Mouse (Mus musculus) forebrain, embryonic 10.5 days (tissue): ENCODE measurements at regions not wholly inside any gene's neighbourhood (a gene's known extent, or its start where the extent isn't known, plus 50 kb on each side); places are given as distances from the start of the nearest gene placed in this dataset.
A peak's percentile ranks its signal among the peaks of the same experiment; 100 is the strongest.

Source experiments
- DNase-seq: peaks from one replicate; pipeline ENCODE4 v3.0.0-alpha.2; 2017; ENCODE audit warnings: low spot score; ENCODE audit errors: extremely low spot score
- H3K27ac ChIP-seq: fragments of 300-500 bp; sonication (generic); 2 replicates; pipeline ENCODE4 v1.5.1; 2016; ENCODE audit warnings: mild to moderate bottlenecking
- H3K27me3 ChIP-seq: fragments of 300-500 bp; sonication (generic); 2 replicates; pipeline ENCODE4 v1.6.1; 2016; ENCODE audit warnings: mild to moderate bottlenecking; ENCODE audit not compliant: poor library complexity, severe bottlenecking
- H3K36me3 ChIP-seq: fragments of 300-500 bp; sonication (generic); replicated peaks from 2 replicates; pipeline ENCODE4 v1.6.1; 2016; ENCODE audit warnings: mild to moderate bottlenecking, moderate library complexity
- H3K4me1 ChIP-seq: fragments of 300-500 bp; sonication (generic); 2 replicates; pipeline ENCODE4 v1.6.1; 2016
- H3K4me3 ChIP-seq: fragments of 300-500 bp; sonication (generic); 2 replicates; pipeline ENCODE4 v1.5.1; 2016; ENCODE audit warnings: mild to moderate bottlenecking, moderate library complexity
- H3K9me3 ChIP-seq: fragments of 300-500 bp; sonication (generic); 2 replicates; pipeline ENCODE4 v1.6.1; 2016; ENCODE audit warnings: mild to moderate bottlenecking, moderate library complexity
- WGBS: fragments of 180-500 bp; shearing (Covaris S2); methylation state at CpG from one replicate; pipeline ENCODE4 v1.1.7; 2016; 5-methylcytosine and 5-hydroxymethylcytosine counted together

- DNase-seq, result no peak
- Histone ChIP-seq H3K4me1 (peaks cover 11% of the 10 kb centered on the region), H3K4me3 (no peak overlapping the region), H3K36me3 (no peaks in the 10 kb centered on the region), H3K27me3 (no peaks in the 10 kb centered on the region), H3K27ac (no peak overlapping the region), H3K9me3 (no peaks in the 10 kb centered on the region)
- WGBS, result 86% methylated on average over 10 of the region's 10 CpGs
These were observed 150.4 kb downstream of the Gm19410 start for GRCm38 (mm10) chr8:35915878-35916518.

- Histone ChIP-seq H3K27me3 (no peaks in the 10 kb centered on the region), H3K27ac (no peak overlapping the region), H3K4me3 (no peak overlapping the region), H3K4me1 (peaks cover 12% of the 10 kb centered on the region), H3K36me3 (no peaks in the 10 kb centered on the region), H3K9me3 (no peaks in the 10 kb centered on the region)
- WGBS, result 68% methylated on average over 3 of the region's 3 CpGs
- DNase-seq, result no peak
These were observed 152.0 kb downstream of the Gm19410 start for GRCm38 (mm10) chr8:35917573-35917972.

- no peaks in the 10 kb centered on the region for H3K36me3 ChIP-seq
- no peaks in the 10 kb centered on the region for H3K9me3 ChIP-seq
- H3K4me3 ChIP-seq, result no peak overlapping the region
- no peak for DNase-seq
- WGBS, result 81% methylated on average over 6 of the region's 6 CpGs
- H3K27me3 ChIP-seq, result no peaks in the 10 kb centered on the region
- no peak overlapping the region for H3K27ac ChIP-seq
- H3K4me1 ChIP-seq, result peaks cover 16% of the 10 kb centered on the region
These were observed 153.9 kb downstream of the Gm19410 start for GRCm38 (mm10) chr8:35919451-35919850.

GRCm38 (mm10) chr8:35919859-35920675, 154.5 kb downstream of the Gm19410 start:
- Histone ChIP-seq H3K27me3 (no peaks in the 10 kb centered on the region), H3K27ac (0 out of 2 replicates have a peak overlapping the region, but pooled peaks have one; percentile 5), H3K9me3 (no peaks in the 10 kb centered on the region), H3K4me1 (peaks cover 16% of the 10 kb centered on the region), H3K4me3 (no peak overlapping the region), H3K36me3 (no peaks in the 10 kb centered on the region)
- no peak for DNase-seq
- WGBS, result 62% methylated on average over 8 of the region's 8 CpGs

GRCm38 (mm10) chr8:35924026-35924425, 158.4 kb downstream of the Gm19410 start:
- Histone ChIP-seq H3K4me3 (no peak overlapping the region), H3K4me1 (peaks cover 16% of the 10 kb centered on the region), H3K36me3 (no peaks in the 10 kb centered on the region), H3K27ac (no peak overlapping the region), H3K9me3 (no peaks in the 10 kb centered on the region), H3K27me3 (no peaks in the 10 kb centered on the region)
- DNase-seq, result no peak
- WGBS, result 79% methylated on average over 1 of the region's 1 CpGs

GRCm38 (mm10) chr8:35927408-35927871, 161.8 kb downstream of the Gm19410 start:
- Histone ChIP-seq H3K9me3 (no peaks in the 10 kb centered on the region), H3K36me3 (no peaks in the 10 kb centered on the region), H3K27ac (no peak overlapping the region), H3K4me3 (no peak overlapping the region), H3K27me3 (no peaks in the 10 kb centered on the region), H3K4me1 (0 out of 2 replicates have a peak, but pooled peaks cover 4% of the 10 kb centered on the region)
- DNase-seq, result no peak
- 83% methylated on average over 5 of the region's 5 CpGs for WGBS

GRCm38 (mm10) chr8:35930291-35930690, 164.7 kb downstream of the Gm19410 start:
- H3K27ac ChIP-seq, result no peak overlapping the region
- no peaks in the 10 kb centered on the region for H3K36me3 ChIP-seq
- H3K4me1 ChIP-seq, result peaks cover 10% of the 10 kb centered on the region
- H3K27me3 ChIP-seq, result no peaks in the 10 kb centered on the region
- DNase-seq, result no peak
- no peaks in the 10 kb centered on the region for H3K9me3 ChIP-seq
- WGBS, result 56% methylated on average over 4 of the region's 4 CpGs
- no peak overlapping the region for H3K4me3 ChIP-seq

GRCm38 (mm10) chr8:35933186-35934114, 167.9 kb downstream of the Gm19410 start:
- H3K9me3 ChIP-seq, result no peaks in the 10 kb centered on the region
- no peak overlapping the region for H3K4me3 ChIP-seq
- H3K4me1 ChIP-seq, result peaks cover 10% of the 10 kb centered on the region
- no peaks in the 10 kb centered on the region for H3K36me3 ChIP-seq
- peak overlapping the region; percentile 49 for H3K27ac ChIP-seq
- WGBS, result 72% methylated on average over 13 of the region's 13 CpGs
- DNase-seq, result no peak
- no peaks in the 10 kb centered on the region for H3K27me3 ChIP-seq

GRCm38 (mm10) chr8:35934115-35934607, 168.6 kb downstream of the Gm19410 start:
- H3K9me3 ChIP-seq, result no peaks in the 10 kb centered on the region
- H3K36me3 ChIP-seq, result no peaks in the 10 kb centered on the region
- no peaks in the 10 kb centered on the region for H3K27me3 ChIP-seq
- peaks cover 10% of the 10 kb centered on the region for H3K4me1 ChIP-seq
- 88% methylated on average over 7 of the region's 7 CpGs for WGBS
- DNase-seq, result no peak
- H3K27ac ChIP-seq, result no peak overlapping the region
- H3K4me3 ChIP-seq, result no peak overlapping the region

- no peaks in the 10 kb centered on the region for H3K9me3 ChIP-seq
- H3K4me1 ChIP-seq, result peaks cover 10% of the 10 kb centered on the region
- H3K36me3 ChIP-seq, result no peaks in the 10 kb centered on the region
- no peak overlapping the region for H3K4me3 ChIP-seq
- H3K27ac ChIP-seq, result no peak overlapping the region
- WGBS, result 95% methylated on average over 1 of the region's 1 CpGs
- H3K27me3 ChIP-seq, result no peaks in the 10 kb centered on the region
- DNase-seq, result no peak
These were observed 169.4 kb downstream of the Gm19410 start for GRCm38 (mm10) chr8:35935034-35935433.

GRCm38 (mm10) chr8:35939199-35939598, 173.6 kb downstream of the Gm19410 start:
- WGBS, result 94% methylated on average over 9 of the region's 9 CpGs

GRCm38 (mm10) chr8:35942515-35942914, 176.9 kb downstream of the Gm19410 start:
- Histone ChIP-seq H3K36me3 (no peaks in the 10 kb centered on the region), H3K27me3 (no peaks in the 10 kb centered on the region), H3K9me3 (no peaks in the 10 kb centered on the region), H3K4me3 (no peak overlapping the region), H3K27ac (no peak overlapping the region), H3K4me1 (peaks cover 4% of the 10 kb centered on the region; the same call in 1 of the 2 replicates)
- 93% methylated on average over 6 of the region's 6 CpGs for WGBS
- no peak for DNase-seq

More at GRCm38 (mm10) chr8:35939199-35939598, 173.6 kb downstream of the Gm19410 start:
- peaks cover 1% of the 10 kb centered on the region; the same call in 1 of the 2 replicates for H3K4me1 ChIP-seq
- H3K4me3 ChIP-seq, result no peak overlapping the region
- H3K27me3 ChIP-seq, result no peaks in the 10 kb centered on the region
- H3K27ac ChIP-seq, result no peak overlapping the region
- no peak for DNase-seq
- H3K36me3 ChIP-seq, result no peaks in the 10 kb centered on the region
- H3K9me3 ChIP-seq, result no peaks in the 10 kb centered on the region
